Mouse (Mus musculus): ENCODE measurements around the gene Rgl1. TPM values are rescaled to one million over a fixed set of nuclear protein-coding genes. Genes with fewer than 3 reads are reported as not detected.
A peak's percentile ranks its signal among the peaks of the same experiment; 100 is the strongest.

The Rgl1 gene
- polyA plus RNA-seq, 1 experiment from 2014 or later = 39.6 TPM

DNA sequence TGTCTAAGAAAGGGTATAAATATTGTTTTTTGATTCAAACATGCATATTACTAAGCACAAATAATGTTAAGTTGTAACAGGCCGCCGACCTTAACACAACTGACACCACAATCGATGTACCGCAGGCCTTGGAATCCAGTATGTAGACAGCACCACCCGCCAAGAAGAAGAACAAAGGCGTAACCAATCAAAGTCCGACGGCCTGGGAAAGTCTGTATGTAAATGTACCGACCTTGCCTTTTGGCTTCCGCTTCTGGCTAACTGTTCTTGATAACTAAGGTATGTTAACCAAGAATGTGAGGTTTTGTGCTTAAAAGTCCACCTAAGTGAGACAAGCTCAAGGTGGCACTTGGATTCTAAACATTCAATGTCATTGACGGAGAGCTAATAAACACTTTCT lies 26.8 kb downstream of the Rgl1 start:
- H3K27me3 ChIP-seq = no peaks in the 10 kb centered on the region
- no peak overlapping the region for H3K9ac ChIP-seq
- H3K4me2 ChIP-seq = no peak overlapping the region
- H3K27ac ChIP-seq = no peak overlapping the region
- H3K4me3 ChIP-seq = no peak overlapping the region
- 90% methylated on average over 11 of the region's 11 CpGs for WGBS
- H3K9me3 ChIP-seq = no peaks in the 10 kb centered on the region
- no peaks in the 10 kb centered on the region for H3K36me3 ChIP-seq
- no peak for ATAC-seq (ENCODE audit: insufficient number of reproducible peaks, insufficient read depth, low FRiP score, low TSS enrichment, low read depth)
- H3K4me1 ChIP-seq = peaks cover 11% of the 10 kb centered on the region; the same call in 1 of the 2 replicates

DNA sequence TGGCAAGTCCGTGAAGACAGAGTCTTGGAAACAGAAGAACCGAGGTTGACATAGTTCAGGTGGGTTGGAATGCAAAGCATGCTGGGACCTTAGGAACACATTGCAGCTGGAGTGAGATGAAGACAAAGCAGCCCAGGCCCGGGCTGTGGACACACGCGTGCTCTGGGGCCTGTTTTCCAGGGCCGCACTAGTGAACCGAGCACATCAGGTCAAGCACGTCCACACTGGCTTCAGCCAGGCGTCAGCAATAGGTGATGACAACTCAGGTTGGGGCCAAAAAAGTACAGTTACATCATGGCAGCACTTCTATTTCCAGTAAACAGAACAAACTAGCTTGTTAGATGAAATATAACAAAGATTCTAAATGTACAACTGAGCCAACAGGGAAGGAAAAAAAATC lies 27.4 kb downstream of the Rgl1 start:
- no peak for ATAC-seq (ENCODE audit: insufficient number of reproducible peaks, insufficient read depth, low FRiP score, low TSS enrichment, low read depth)
- WGBS = 78% methylated on average over 9 of the region's 9 CpGs
- Histone ChIP-seq H3K4me3 (no peak overlapping the region), H3K9me3 (no peaks in the 10 kb centered on the region), H3K27me3 (no peaks in the 10 kb centered on the region), H3K27ac (no peak overlapping the region), H3K4me1 (peaks cover 11% of the 10 kb centered on the region; the same call in 1 of the 2 replicates), H3K9ac (no peak overlapping the region), H3K4me2 (no peak overlapping the region), H3K36me3 (no peaks in the 10 kb centered on the region)

DNA sequence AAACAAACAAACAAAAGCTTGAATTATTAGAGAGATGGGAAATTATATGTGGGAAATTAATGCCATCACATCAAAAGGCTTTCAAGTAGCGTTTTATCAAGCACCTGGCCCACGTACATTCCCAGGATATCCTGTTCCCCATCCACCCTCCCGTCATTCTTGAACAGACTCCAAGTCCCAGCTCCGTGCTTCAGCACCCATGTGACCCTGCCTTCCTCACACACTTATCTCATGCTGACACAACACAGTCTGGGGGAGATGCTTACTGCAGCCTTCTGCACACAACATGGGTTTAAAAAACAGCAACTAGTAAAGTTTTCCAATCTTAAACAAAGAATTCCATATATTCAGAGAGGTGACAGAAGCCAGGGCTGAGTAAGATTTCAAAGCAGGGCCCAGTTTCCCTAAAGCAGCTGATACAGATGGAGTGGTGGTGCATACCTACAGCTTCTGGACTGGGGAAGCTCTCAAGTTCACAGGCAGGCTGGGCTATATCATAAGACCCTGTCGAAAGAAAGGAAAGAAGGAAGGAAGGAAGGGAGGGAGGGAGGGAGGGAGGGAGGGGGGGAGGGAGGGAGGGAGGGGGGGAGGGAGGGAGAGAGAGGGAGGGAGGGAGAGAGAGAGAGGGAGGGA lies 38.4 kb downstream of the Rgl1 start:
- H3K27me3 ChIP-seq = 0 out of 2 replicates have a peak, but pooled peaks cover 3% of the 10 kb centered on the region
- no peaks in the 10 kb centered on the region for H3K36me3 ChIP-seq
- H3K4me1 ChIP-seq = peaks cover 8% of the 10 kb centered on the region; the same call in 1 of the 2 replicates
- no peak overlapping the region for H3K4me2 ChIP-seq
- ATAC-seq (ENCODE audit: insufficient number of reproducible peaks, insufficient read depth, low FRiP score, low TSS enrichment, low read depth) = no peak
- H3K9me3 ChIP-seq = no peaks in the 10 kb centered on the region
- no peak overlapping the region for H3K4me3 ChIP-seq
- no peak overlapping the region for H3K9ac ChIP-seq
- H3K27ac ChIP-seq = no peak overlapping the region
- 60% methylated on average over 5 of the region's 5 CpGs for WGBS

DNA sequence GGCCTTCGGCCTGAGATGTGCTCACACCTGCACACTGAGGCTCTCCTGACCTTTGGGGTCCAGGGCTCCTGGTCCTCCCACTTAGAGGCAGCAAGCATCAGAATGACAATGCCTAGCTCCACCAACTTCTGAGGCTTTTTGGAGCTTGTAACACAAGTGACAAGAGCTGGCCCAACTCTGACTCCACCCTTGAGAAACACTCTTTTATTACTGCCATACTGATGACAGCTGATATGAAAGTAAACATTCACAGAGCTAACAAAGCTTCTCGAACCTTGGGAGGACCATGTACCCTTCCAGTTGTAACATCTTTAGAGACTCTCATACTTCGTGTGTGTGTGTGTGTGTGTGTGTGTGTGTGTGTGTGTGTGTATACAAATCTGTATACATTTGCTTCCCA lies 40.1 kb downstream of the Rgl1 start:
- Histone ChIP-seq H3K27me3 (no peaks in the 10 kb centered on the region), H3K36me3 (no peaks in the 10 kb centered on the region), H3K4me2 (no peak overlapping the region), H3K27ac (no peak overlapping the region), H3K9me3 (no peaks in the 10 kb centered on the region), H3K4me1 (peaks cover 4% of the 10 kb centered on the region; the same call in 1 of the 2 replicates), H3K4me3 (no peak overlapping the region), H3K9ac (no peak overlapping the region)
- 81% methylated on average over 3 of the region's 3 CpGs for WGBS
- no peak for ATAC-seq (ENCODE audit: insufficient number of reproducible peaks, insufficient read depth, low FRiP score, low TSS enrichment, low read depth)

- no peak overlapping the region for H3K4me3 ChIP-seq
- peaks cover 4% of the 10 kb centered on the region; the same call in 1 of the 2 replicates for H3K4me1 ChIP-seq
- H3K4me2 ChIP-seq = no peak overlapping the region
- no peaks in the 10 kb centered on the region for H3K36me3 ChIP-seq
- no peaks in the 10 kb centered on the region for H3K27me3 ChIP-seq
- H3K27ac ChIP-seq = no peak overlapping the region
- no peak for ATAC-seq (ENCODE audit: insufficient number of reproducible peaks, insufficient read depth, low FRiP score, low TSS enrichment, low read depth)
- no peaks in the 10 kb centered on the region for H3K9me3 ChIP-seq
- H3K9ac ChIP-seq = no peak overlapping the region
Observed at GRCm38 (mm10) chr1:152724286-152724685, 41.9 kb downstream of the Rgl1 start.

DNA sequence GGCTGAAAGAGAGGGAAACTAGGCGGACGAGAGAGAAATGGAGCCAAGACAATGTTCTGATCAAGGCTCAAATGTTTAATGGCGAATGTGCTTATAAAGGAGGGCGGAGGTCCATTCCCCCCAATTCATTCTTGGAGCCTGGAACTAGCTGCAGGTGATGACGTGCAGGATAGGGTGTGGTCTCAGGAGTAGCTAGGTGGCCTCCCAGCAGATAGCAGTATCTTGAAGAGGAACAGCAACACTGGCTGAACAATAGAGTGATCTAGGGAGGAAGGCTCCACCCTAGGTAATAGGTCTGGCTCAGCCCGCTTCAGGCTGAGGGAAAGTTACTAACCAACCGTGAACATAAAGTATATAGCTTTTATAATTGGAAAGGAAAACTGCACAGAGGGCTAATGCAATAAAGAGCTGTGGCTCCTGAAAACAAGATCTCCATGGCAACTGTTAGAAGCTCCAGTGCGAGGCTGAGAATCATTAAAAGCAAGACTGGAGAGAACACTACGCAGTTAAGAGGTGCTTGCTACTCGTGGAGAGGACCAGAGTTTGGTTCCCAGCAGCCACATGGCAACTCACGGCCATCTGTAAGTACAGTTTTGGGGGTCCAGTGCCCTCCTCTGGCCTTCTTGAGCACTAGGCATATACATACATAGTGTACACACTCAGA lies 44.5 kb downstream of the Rgl1 start:
- WGBS = 76% methylated on average over 11 of the region's 11 CpGs
- H3K9ac ChIP-seq = no peak overlapping the region
- H3K4me1 ChIP-seq = peaks cover 12% of the 10 kb centered on the region; the same call in 1 of the 2 replicates
- no peaks in the 10 kb centered on the region for H3K27me3 ChIP-seq
- no peaks in the 10 kb centered on the region for H3K9me3 ChIP-seq
- H3K36me3 ChIP-seq = no peaks in the 10 kb centered on the region
- H3K4me3 ChIP-seq = no peak overlapping the region
- ATAC-seq (ENCODE audit: insufficient number of reproducible peaks, insufficient read depth, low FRiP score, low TSS enrichment, low read depth) = no peak
- no peak overlapping the region for H3K4me2 ChIP-seq
- H3K27ac ChIP-seq = no peak overlapping the region

GRCm38 (mm10) chr1:152720969-152721368 lies 45.2 kb downstream of the Rgl1 start:
- Histone ChIP-seq H3K9ac (no peak overlapping the region), H3K4me2 (no peak overlapping the region), H3K9me3 (no peaks in the 10 kb centered on the region), H3K4me1 (peaks cover 12% of the 10 kb centered on the region; the same call in 1 of the 2 replicates), H3K36me3 (no peaks in the 10 kb centered on the region), H3K27ac (no peak overlapping the region), H3K4me3 (no peak overlapping the region), H3K27me3 (no peaks in the 10 kb centered on the region)
- no peak for ATAC-seq (ENCODE audit: insufficient number of reproducible peaks, insufficient read depth, low FRiP score, low TSS enrichment, low read depth)
- WGBS = 77% methylated on average over 4 of the region's 4 CpGs

DNA sequence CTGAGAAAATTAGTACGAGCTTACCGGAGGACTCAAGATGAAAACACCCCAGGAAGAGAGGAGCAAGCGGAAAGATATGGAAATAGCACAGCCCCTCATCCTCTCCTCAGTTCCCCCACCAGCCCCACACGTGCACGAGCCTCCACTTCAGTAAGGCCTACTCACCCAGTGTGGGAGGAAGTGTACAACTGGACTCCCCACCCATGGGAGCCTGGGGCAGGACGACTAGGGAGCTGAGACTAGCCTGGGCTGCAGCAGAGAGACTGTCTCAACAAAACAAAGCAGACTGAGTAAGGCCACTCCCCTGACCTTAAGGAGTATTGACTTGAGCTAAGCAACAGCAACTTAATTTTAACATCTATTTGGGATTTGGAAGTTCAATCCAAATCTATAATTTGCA lies 48.0 kb downstream of the Rgl1 start:
- H3K27ac ChIP-seq = no peak overlapping the region

DNA sequence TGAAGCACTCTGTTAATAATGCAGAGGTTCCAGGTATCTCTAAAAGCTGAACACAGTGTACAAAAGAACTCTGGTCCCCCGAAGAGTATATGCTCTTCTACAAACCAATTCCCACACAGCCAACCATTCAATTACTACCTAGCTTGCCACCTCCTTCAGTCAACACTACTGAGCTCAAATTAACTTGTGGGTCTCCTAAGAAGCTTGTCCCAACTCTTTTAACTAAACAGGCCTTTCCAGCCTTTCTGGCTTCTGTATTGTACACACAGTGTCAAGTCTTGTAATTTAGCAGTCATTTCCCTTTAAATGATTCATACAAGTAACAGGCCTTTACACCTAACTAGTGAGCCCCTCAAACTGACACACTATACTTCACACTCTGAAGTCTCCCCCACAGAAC lies 48.8 kb downstream of the Rgl1 start:
- Histone ChIP-seq H3K36me3 (no peaks in the 10 kb centered on the region), H3K4me3 (no peak overlapping the region), H3K9me3 (no peaks in the 10 kb centered on the region), H3K4me2 (no peak overlapping the region), H3K9ac (no peak overlapping the region), H3K27ac (no peak overlapping the region), H3K27me3 (no peaks in the 10 kb centered on the region), H3K4me1 (peaks cover 21% of the 10 kb centered on the region)
- no peak for ATAC-seq (ENCODE audit: insufficient number of reproducible peaks, insufficient read depth, low FRiP score, low TSS enrichment, low read depth)
- WGBS = 85% methylated on average over 1 of the region's 1 CpGs

More for the DNA sequence above, 48.0 kb downstream of the Rgl1 start:
- H3K36me3 ChIP-seq = no peaks in the 10 kb centered on the region
- no peak for ATAC-seq (ENCODE audit: insufficient number of reproducible peaks, insufficient read depth, low FRiP score, low TSS enrichment, low read depth)
- H3K4me2 ChIP-seq = no peak overlapping the region
- peaks cover 21% of the 10 kb centered on the region for H3K4me1 ChIP-seq
- H3K9me3 ChIP-seq = no peaks in the 10 kb centered on the region
- 63% methylated on average over 6 of the region's 6 CpGs for WGBS
- H3K4me3 ChIP-seq = no peak overlapping the region
- no peaks in the 10 kb centered on the region for H3K27me3 ChIP-seq
- no peak overlapping the region for H3K9ac ChIP-seq

- H3K27ac ChIP-seq = no peak overlapping the region
- H3K27me3 ChIP-seq = no peaks in the 10 kb centered on the region
- no peak overlapping the region for H3K4me2 ChIP-seq
- H3K36me3 ChIP-seq = no peaks in the 10 kb centered on the region
- H3K4me1 ChIP-seq = peaks cover 25% of the 10 kb centered on the region; the same call in 1 of the 2 replicates
- no peaks in the 10 kb centered on the region for H3K9me3 ChIP-seq
- no peak; the same call in 1 of the 2 replicates for ATAC-seq (ENCODE audit: insufficient number of reproducible peaks, insufficient read depth, low FRiP score, low TSS enrichment, low read depth)
- WGBS = 27% methylated on average over 3 of the region's 3 CpGs
- no peak overlapping the region for H3K9ac ChIP-seq
- H3K4me3 ChIP-seq = no peak overlapping the region
Observed at GRCm38 (mm10) chr1:152714405-152714804, 51.7 kb downstream of the Rgl1 start.

- H3K27ac ChIP-seq = no peak overlapping the region
- no peaks in the 10 kb centered on the region for H3K9me3 ChIP-seq
- peaks cover 24% of the 10 kb centered on the region; the same call in 1 of the 2 replicates for H3K4me1 ChIP-seq
- no peaks in the 10 kb centered on the region for H3K27me3 ChIP-seq
- no peak for ATAC-seq (ENCODE audit: insufficient number of reproducible peaks, insufficient read depth, low FRiP score, low TSS enrichment, low read depth)
- no peak overlapping the region for H3K9ac ChIP-seq
- H3K36me3 ChIP-seq = no peaks in the 10 kb centered on the region
- H3K4me3 ChIP-seq = no peak overlapping the region
- WGBS = 71% methylated on average over 4 of the region's 4 CpGs
- H3K4me2 ChIP-seq = no peak overlapping the region
Observed at GRCm38 (mm10) chr1:152713924-152714323, 52.2 kb downstream of the Rgl1 start.

GRCm38 (mm10) chr1:152711037-152711436 lies 55.1 kb downstream of the Rgl1 start:
- ATAC-seq (ENCODE audit: insufficient number of reproducible peaks, insufficient read depth, low FRiP score, low TSS enrichment, low read depth) = no peak
- H3K27ac ChIP-seq = 0 out of 2 replicates have a peak overlapping the region, but pooled peaks have one; percentile 52
- 54% methylated on average over 4 of the region's 4 CpGs for WGBS

More at GRCm38 (mm10) chr1:152711037-152711436, 55.1 kb downstream of the Rgl1 start:
- Histone ChIP-seq H3K4me2 (no peak overlapping the region), H3K9me3 (no peaks in the 10 kb centered on the region), H3K4me3 (no peak overlapping the region), H3K9ac (no peak overlapping the region), H3K27me3 (no peaks in the 10 kb centered on the region), H3K4me1 (peaks cover 17% of the 10 kb centered on the region; the same call in 1 of the 2 replicates), H3K36me3 (no peaks in the 10 kb centered on the region)
